12 mouse cellular contexts compared by ENCODE assay signal in the genomic region with DNA sequence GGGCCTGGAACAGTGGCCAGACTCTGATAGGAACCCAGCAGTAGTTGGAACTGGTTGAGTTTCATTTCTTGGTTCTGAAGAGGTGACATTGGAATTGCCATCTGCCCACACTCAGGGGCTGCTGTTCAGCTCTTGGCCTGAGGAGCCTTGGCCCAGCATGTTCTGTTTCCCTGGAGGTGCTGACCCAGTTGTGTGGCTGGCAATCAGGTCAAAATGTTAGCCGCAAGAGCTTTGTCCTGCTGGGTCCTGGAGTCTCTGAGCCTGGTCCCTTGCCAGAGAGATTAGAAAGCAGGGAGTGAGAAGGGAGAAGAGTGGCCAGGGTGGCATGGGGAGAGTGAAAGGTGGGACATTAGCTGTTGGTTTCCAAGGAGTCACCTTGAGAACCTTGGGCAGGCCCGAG. TPM values are rescaled to one million over a fixed set of nuclear protein-coding genes. Genes with fewer than 3 reads are reported as not detected.
DNase-seq lines count a peak whose midpoint lies in the region; ATAC-seq and TF ChIP-seq lines count a peak whose summit lies in the region.
"Had no signal": no experiment of that assay in that cellular context is flagged by ENCODE, and none has a peak within 500 bp of the region (broad histone marks: within the 10 kb centered on the region; RNA-seq: fewer than 3 reads in every experiment).

No protein-coding gene starts in this region.

- DNase-seq in adrenal gland, postnatal 10 days: peak; percentile 49
- DNase-seq in adrenal gland, adult 8-10 months: no peak
- DNase-seq in hindbrain, postnatal 0 days (ENCODE audit: low spot score): no peak
- no peak for DNase-seq in hindbrain, embryonic 14.5 days (ENCODE audit: low spot score)
- peak; percentile 75 for DNase-seq in cerebellum, adult 9-11 months
- no peak for DNase-seq in heart, postnatal 0 days (ENCODE audit: low spot score)
- DNase-seq in left cerebral cortex, adult 2 months (ENCODE audit: extremely low spot score in 1 of 2, low spot score in 2 of 2): no peak

- no peak overlapping the region for H3K4me3 ChIP-seq in hindbrain, postnatal 0 days (ENCODE audit: low read length)
- no peak overlapping the region for H3K4me3 ChIP-seq in hindbrain, embryonic 14.5 days (replicated peaks; ENCODE audit: low read length)
- no peak overlapping the region for H3K4me3 ChIP-seq in heart, postnatal 0 days (ENCODE audit: low read depth, low read length)
- no peak overlapping the region for H3K4me3 ChIP-seq in intestine, embryonic 15.5 days (replicated peaks)
- no peak overlapping the region for H3K4me3 ChIP-seq in left cerebral cortex, adult 2 months
- H3K4me3 ChIP-seq: embryonic facial prominence, embryonic 12.5 days; hindbrain, embryonic 15.5 days; kidney, embryonic 15.5 days had no signal

- no peak overlapping the region for H3K4me2 ChIP-seq in hindbrain, postnatal 0 days (ENCODE audit: low read depth, low read length)
- no peak overlapping the region for H3K4me2 ChIP-seq in hindbrain, embryonic 14.5 days (replicated peaks)
- H3K4me2 ChIP-seq in heart, postnatal 0 days (ENCODE audit: low read depth, low read length): no peak overlapping the region
- no peak overlapping the region for H3K4me2 ChIP-seq in intestine, embryonic 15.5 days (replicated peaks)
- H3K4me2 ChIP-seq: embryonic facial prominence, embryonic 12.5 days; hindbrain, embryonic 15.5 days; kidney, embryonic 15.5 days had no signal

- H3K27me3 ChIP-seq in hindbrain, postnatal 0 days (ENCODE audit: insufficient read depth, low read length): no peaks in the 10 kb centered on the region
- H3K27me3 ChIP-seq in hindbrain, embryonic 14.5 days (ENCODE audit: control insufficient read depth, insufficient read depth, low read length): no peaks in the 10 kb centered on the region
- no peaks in the 10 kb centered on the region for H3K27me3 ChIP-seq in heart, postnatal 0 days (ENCODE audit: control insufficient read depth, insufficient read depth, low read length)
- H3K27me3 ChIP-seq in intestine, embryonic 15.5 days (replicated peaks): no peaks in the 10 kb centered on the region
- H3K27me3 ChIP-seq: embryonic facial prominence, embryonic 12.5 days; hindbrain, embryonic 15.5 days; kidney, embryonic 15.5 days; Patski had no signal

- intact Hi-C loops in left cerebral cortex, adult 2 months (cut with DNase I): no loop called here

- peaks cover 40% of the 10 kb centered on the region for H3K4me1 ChIP-seq in hindbrain, postnatal 0 days (ENCODE audit: insufficient read depth, low read length)
- peaks cover 13% of the 10 kb centered on the region for H3K4me1 ChIP-seq in hindbrain, embryonic 14.5 days (replicated peaks; ENCODE audit: control insufficient read depth, insufficient read depth, low read length)
- H3K4me1 ChIP-seq in heart, postnatal 0 days (ENCODE audit: control insufficient read depth, insufficient read depth): peaks cover 53% of the 10 kb centered on the region
- peaks cover 31% of the 10 kb centered on the region for H3K4me1 ChIP-seq in intestine, embryonic 15.5 days (replicated peaks)

- H3K36me3 ChIP-seq in hindbrain, postnatal 0 days (ENCODE audit: insufficient read depth, low read length): no peaks in the 10 kb centered on the region
- H3K36me3 ChIP-seq in hindbrain, embryonic 14.5 days (replicated peaks; ENCODE audit: control insufficient read depth, insufficient read depth): no peaks in the 10 kb centered on the region
- H3K36me3 ChIP-seq in heart, postnatal 0 days (replicated peaks; ENCODE audit: control insufficient read depth, insufficient read depth, low read length): no peaks in the 10 kb centered on the region
- H3K36me3 ChIP-seq in intestine, embryonic 15.5 days: no peaks in the 10 kb centered on the region
- H3K36me3 ChIP-seq: embryonic facial prominence, embryonic 12.5 days; hindbrain, embryonic 15.5 days; kidney, embryonic 15.5 days had no signal

- peak overlapping the region; percentile 13; the same call in 1 of the 2 replicates for H3K27ac ChIP-seq in hindbrain, postnatal 0 days
- H3K27ac ChIP-seq in hindbrain, embryonic 14.5 days: no peak overlapping the region
- H3K27ac ChIP-seq in heart, postnatal 0 days (ENCODE audit: low read depth): peak overlapping the region; percentile 49
- no peak overlapping the region for H3K27ac ChIP-seq in intestine, embryonic 15.5 days
- H3K27ac ChIP-seq in left cerebral cortex, adult 2 months: no peak overlapping the region
- H3K27ac ChIP-seq: embryonic facial prominence, embryonic 12.5 days; hindbrain, embryonic 15.5 days; kidney, embryonic 15.5 days had no signal

- no peaks in the 10 kb centered on the region for H3K9me3 ChIP-seq in hindbrain, postnatal 0 days (ENCODE audit: low read length)
- H3K9me3 ChIP-seq in hindbrain, embryonic 14.5 days (ENCODE audit: control insufficient read depth, low read length): no peaks in the 10 kb centered on the region
- no peaks in the 10 kb centered on the region for H3K9me3 ChIP-seq in heart, postnatal 0 days (replicated peaks; ENCODE audit: control insufficient read depth, low read length)
- no peaks in the 10 kb centered on the region for H3K9me3 ChIP-seq in intestine, embryonic 15.5 days
- H3K9me3 ChIP-seq: embryonic facial prominence, embryonic 12.5 days; hindbrain, embryonic 15.5 days; kidney, embryonic 15.5 days had no signal

- no peak for TF ChIP-seq EP300 in heart, postnatal 0 days (IDR thresholded peaks at IDR 0.05; ENCODE audit: low read depth)

- WGBS in hindbrain, postnatal 0 days: 63% methylated on average over 2 of the region's 2 CpGs
- WGBS in hindbrain, embryonic 14.5 days: 77% methylated on average over 2 of the region's 2 CpGs
- 38% methylated on average over 2 of the region's 2 CpGs for WGBS in heart, postnatal 0 days
- 82% methylated on average over 2 of the region's 2 CpGs for WGBS in intestine, embryonic 15.5 days

- ATAC-seq in hindbrain, postnatal 0 days: no peak
- no peak for ATAC-seq in hindbrain, embryonic 14.5 days (ENCODE audit: low FRiP score)
- ATAC-seq in heart, postnatal 0 days (ENCODE audit: insufficient read depth, low read depth): 0 out of 2 replicates have a peak, but pooled peaks have one; percentile 16
- no peak for ATAC-seq in intestine, embryonic 15.5 days
- ATAC-seq: Patski had no signal

- no peak overlapping the region for H3K9ac ChIP-seq in hindbrain, postnatal 0 days (replicated peaks; ENCODE audit: low read length)
- H3K9ac ChIP-seq in hindbrain, embryonic 14.5 days: no peak overlapping the region
- no peak overlapping the region for H3K9ac ChIP-seq in heart, postnatal 0 days (replicated peaks; ENCODE audit: low read depth, low read length)
- no peak overlapping the region for H3K9ac ChIP-seq in intestine, embryonic 15.5 days
- H3K9ac ChIP-seq: embryonic facial prominence, embryonic 12.5 days; hindbrain, embryonic 15.5 days; kidney, embryonic 15.5 days had no signal

- TF ChIP-seq CTCF in hindbrain, postnatal 0 days (IDR thresholded peaks at IDR 0.05; ENCODE audit: low read depth): no peak
- TF ChIP-seq CTCF in heart, postnatal 0 days (IDR thresholded peaks at IDR 0.05; ENCODE audit: low read depth): no peak
- no peak for TF ChIP-seq CTCF in left cerebral cortex, adult 2 months (IDR thresholded peaks at IDR 0.05)

RNA-seq across cellular contexts. Expression of gene Baiap2, which starts 6.2 kb away (rescaled TPM):
- total RNA-seq in adrenal gland, postnatal 10 days (2021): 10 to 100 TPM; 18.9 to 21.3 TPM
- 10 to 100 TPM in 3 of 4 experiments, 1 to 10 TPM in 1; 9.3 to 39.2 (median 25.4) TPM for total RNA-seq in adrenal gland, adult 8-10 months (2022)
- total RNA-seq in hindbrain, postnatal 0 days (2014; rRNA removed): 45.9 and 62.4 TPM in 2 replicates
- polyA plus RNA-seq in hindbrain, postnatal 0 days (2015; fragmentation: Nextera tagmentation; extraction: Ambion mirVana): 30.8 and 31.5 TPM in 2 replicates
- polyA plus RNA-seq in hindbrain, embryonic 14.5 days (2014; fragmentation: Nextera tagmentation; extraction: Ambion mirVana): 13.7 and 14.4 TPM in 2 replicates
- 16.1 and 22.0 TPM in 2 replicates for total RNA-seq in heart, postnatal 0 days (2014; rRNA removed; ENCODE audit: low replicate concordance)
- polyA plus RNA-seq in heart, postnatal 0 days (2015; fragmentation: Nextera tagmentation; extraction: Ambion mirVana): 7.8 and 8.2 TPM in 2 replicates
- 12.0 and 13.1 TPM in 2 replicates for polyA plus RNA-seq in intestine, embryonic 15.5 days (2015; fragmentation: Nextera tagmentation; extraction: Ambion mirVana)
- total RNA-seq in left cerebral cortex, adult 2 months (2021): 100 to 1,000 TPM; 249 to 287 TPM

RNA-seq across cellular contexts. Expression of gene Chmp6, which starts 35.6 kb away (rescaled TPM):
- 10 to 100 TPM; 34.7 to 40.0 TPM for total RNA-seq in adrenal gland, postnatal 10 days (2021)
- 10 to 100 TPM; 36.1 to 46.8 (median 45.7) TPM for total RNA-seq in adrenal gland, adult 8-10 months (2022)
- total RNA-seq in hindbrain, postnatal 0 days (2014; rRNA removed): 102 and 117 TPM in 2 replicates
- polyA plus RNA-seq in hindbrain, postnatal 0 days (2015; fragmentation: Nextera tagmentation; extraction: Ambion mirVana): 115 and 118 TPM in 2 replicates
- 91.1 and 95.5 TPM in 2 replicates for polyA plus RNA-seq in hindbrain, embryonic 14.5 days (2014; fragmentation: Nextera tagmentation; extraction: Ambion mirVana)
- 57.7 and 66.6 TPM in 2 replicates for total RNA-seq in heart, postnatal 0 days (2014; rRNA removed; ENCODE audit: low replicate concordance)
- 60.1 and 65.2 TPM in 2 replicates for polyA plus RNA-seq in heart, postnatal 0 days (2015; fragmentation: Nextera tagmentation; extraction: Ambion mirVana)
- polyA plus RNA-seq in intestine, embryonic 15.5 days (2015; fragmentation: Nextera tagmentation; extraction: Ambion mirVana): 88.0 and 91.1 TPM in 2 replicates
- total RNA-seq in left cerebral cortex, adult 2 months (2021): 10 to 100 TPM; 37.2 to 43.6 TPM

Comparison
In these comparisons a context has a peak if more than half of its experiments do, and no peak if none do; other contexts are left out.
1. DNase-seq: peak in adrenal gland, postnatal 10 days (single experiment) and cerebellum, adult 9-11 months (single experiment); none in adrenal gland, adult 8-10 months (single experiment), hindbrain, postnatal 0 days (single experiment), hindbrain, embryonic 14.5 days (single experiment), heart, postnatal 0 days (single experiment) and left cerebral cortex, adult 2 months (0 of 2).
2. H3K27ac ChIP-seq: peak in hindbrain, postnatal 0 days (single experiment) and heart, postnatal 0 days (single experiment); none in hindbrain, embryonic 14.5 days (single experiment), intestine, embryonic 15.5 days (single experiment) and left cerebral cortex, adult 2 months (single experiment).